Mouse (Mus musculus) kidney, embryonic 16.5 days (tissue): ENCODE data around the gene Cnot4. TPM values are rescaled to one million over a fixed set of nuclear protein-coding genes. Genes with fewer than 3 reads are reported as not detected.

Experiments
- ATAC-seq: fragments of 200-750 bp; cut with Nextera tagmentation; 2 replicates; pipeline ENCODE4 v1.8.0; 2017; ENCODE audit warnings: moderate TSS enrichment; ENCODE audit not compliant: low FRiP score, low TSS enrichment
- H3K27ac ChIP-seq: fragments of 300-500 bp; sonication (generic); 2 replicates; pipeline ENCODE4 v1.5.1; 2014; ENCODE audit warnings: low read length
- H3K27me3 ChIP-seq: fragments of 300-500 bp; sonication (generic); 2 replicates; pipeline ENCODE4 v1.6.1; 2014; ENCODE audit warnings: low read length, control low read depth, mixed read lengths; ENCODE audit not compliant: insufficient read depth
- H3K36me3 ChIP-seq: fragments of 300-500 bp; sonication (generic); 2 replicates; pipeline ENCODE4 v1.6.1; 2014; ENCODE audit warnings: low read length, control low read depth, mixed read lengths; ENCODE audit not compliant: insufficient read depth
- H3K4me1 ChIP-seq: fragments of 300-500 bp; sonication (generic); 2 replicates; pipeline ENCODE4 v1.6.1; 2014; ENCODE audit warnings: low read length, control low read depth, mixed read lengths; ENCODE audit not compliant: insufficient read depth
- H3K4me2 ChIP-seq: fragments of 300-500 bp; sonication (generic); replicated peaks from 2 replicates; pipeline ENCODE4 v1.6.1; 2014; ENCODE audit warnings: low read depth, low read length
- H3K4me3 ChIP-seq: fragments of 300-500 bp; sonication (generic); 2 replicates; pipeline ENCODE4 v1.5.1; 2014; ENCODE audit warnings: mild to moderate bottlenecking, low read length
- H3K9ac ChIP-seq: fragments of 300-500 bp; sonication (generic); replicated peaks from 2 replicates; pipeline ENCODE4 v1.6.1; 2014; ENCODE audit warnings: low read length
- H3K9me3 ChIP-seq: fragments of 300-500 bp; sonication (generic); 2 replicates; pipeline ENCODE4 v1.6.1; 2016; ENCODE audit warnings: low read length, control low read depth
- WGBS: fragments of 180-500 bp; shearing (Covaris S2); extraction: QIAGEN DNeasy Blood & Tissue Kit; methylation state at CpG from one replicate; pipeline ENCODE4 v1.1.7; 2014; 5-methylcytosine and 5-hydroxymethylcytosine counted together
- polyA plus RNA-seq: library from polyadenylated mRNA; unstranded; fragments of >200 nt; fragmentation: Nextera tagmentation; extraction: Ambion mirVana; gene quantifications from 2 replicates; pipeline ENCODE4 v1.2.1, GENCODE M21; 2015

Gene Cnot4
- polyA plus RNA-seq, 1 experiment from 2014 or later: 23.1 TPM

DNA sequence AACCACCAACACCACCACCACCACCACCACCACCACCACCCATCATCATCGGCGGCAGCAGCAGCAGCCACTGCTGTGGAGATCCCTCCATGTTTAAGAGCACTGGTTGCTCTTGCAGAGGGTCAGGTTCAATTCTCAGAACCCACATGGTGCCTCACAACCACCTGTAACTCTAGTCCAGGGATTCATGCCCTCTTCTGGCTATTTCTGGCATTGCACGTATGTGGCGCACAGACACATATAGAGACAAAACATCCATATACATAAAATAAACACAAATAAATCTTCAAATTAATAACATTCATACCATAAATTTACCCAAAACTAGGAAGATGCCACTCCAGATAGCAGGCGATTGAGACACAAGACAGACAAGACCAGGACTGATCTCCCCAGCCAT, 122.8 kb downstream of the Cnot4 start:
- 96% methylated on average over 5 of the region's 5 CpGs for WGBS
- H3K27me3 ChIP-seq: no peaks in the 10 kb centered on the region
- no peak overlapping the region for H3K9ac ChIP-seq
- no peaks in the 10 kb centered on the region for H3K36me3 ChIP-seq
- no peak overlapping the region for H3K4me3 ChIP-seq
- no peaks in the 10 kb centered on the region for H3K9me3 ChIP-seq
- no peak overlapping the region for H3K4me2 ChIP-seq
- no peak for ATAC-seq
- no peaks in the 10 kb centered on the region for H3K4me1 ChIP-seq
- H3K27ac ChIP-seq: no peak overlapping the region

GRCm38 (mm10) chr6:35002261-35002669, 131.3 kb downstream of the Cnot4 start:
- Histone ChIP-seq H3K36me3 (no peaks in the 10 kb centered on the region), H3K9me3 (no peaks in the 10 kb centered on the region), H3K27me3 (no peaks in the 10 kb centered on the region), H3K4me3 (no peak overlapping the region), H3K4me2 (no peak overlapping the region), H3K27ac (no peak overlapping the region), H3K4me1 (peaks cover 4% of the 10 kb centered on the region; the same call in 1 of the 2 replicates), H3K9ac (no peak overlapping the region)
- ATAC-seq: no peak
- WGBS: 79% methylated on average over 18 of the region's 18 CpGs

DNA sequence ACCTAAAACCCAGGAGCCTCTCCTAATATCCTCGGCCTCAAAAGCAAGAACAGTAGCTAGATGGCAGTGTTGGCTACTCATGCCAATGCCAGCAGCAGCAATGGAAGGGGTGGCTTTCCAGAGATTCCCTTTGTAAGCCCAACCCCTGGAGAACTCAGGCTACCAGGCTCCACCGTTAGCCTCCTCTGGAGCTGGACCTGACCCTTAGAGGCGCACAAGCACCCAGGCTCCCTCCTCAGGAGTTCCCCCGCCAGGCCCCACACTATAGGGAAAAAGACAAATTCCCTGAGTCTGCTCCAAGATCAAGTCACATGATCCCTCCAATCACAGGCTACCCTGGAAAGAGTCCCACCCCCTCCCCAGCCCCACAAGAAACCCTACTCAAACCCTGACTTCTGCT, 134.4 kb downstream of the Cnot4 start:
- ATAC-seq: peak; percentile 39; the same call in 1 of the 2 replicates

DNA sequence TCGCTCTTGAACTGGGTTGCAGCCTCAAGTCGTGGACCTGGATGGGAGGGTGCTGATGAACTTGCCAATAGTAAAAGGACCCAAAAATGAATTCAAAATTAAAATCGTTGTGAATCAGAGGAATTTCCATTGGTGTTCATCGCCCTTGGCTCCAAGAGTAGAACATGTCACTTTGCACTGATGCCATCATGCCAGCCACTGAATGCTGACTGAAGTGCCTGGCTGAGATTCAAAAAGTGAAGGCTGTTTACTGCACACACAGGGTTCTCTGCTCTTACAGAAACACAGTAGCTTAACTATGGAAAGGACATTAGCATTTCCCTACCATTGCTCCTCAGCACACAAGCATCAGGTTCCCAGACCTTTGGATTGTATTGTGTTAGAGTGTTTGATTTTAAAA, 137.0 kb downstream of the Cnot4 start:
- no peak overlapping the region for H3K27ac ChIP-seq
- 61% methylated on average over 4 of the region's 4 CpGs for WGBS
- H3K9ac ChIP-seq: no peak overlapping the region
- no peaks in the 10 kb centered on the region for H3K9me3 ChIP-seq
- H3K4me1 ChIP-seq: peaks cover 10% of the 10 kb centered on the region
- no peak overlapping the region for H3K4me3 ChIP-seq
- no peak for ATAC-seq
- H3K36me3 ChIP-seq: no peaks in the 10 kb centered on the region
- H3K27me3 ChIP-seq: no peaks in the 10 kb centered on the region
- H3K4me2 ChIP-seq: no peak overlapping the region

More for the DNA sequence above, 134.4 kb downstream of the Cnot4 start:
- Histone ChIP-seq H3K4me2 (peak overlapping the region; percentile 30), H3K36me3 (no peaks in the 10 kb centered on the region), H3K27ac (no peak overlapping the region), H3K4me1 (peaks cover 10% of the 10 kb centered on the region), H3K9me3 (no peaks in the 10 kb centered on the region), H3K27me3 (no peaks in the 10 kb centered on the region), H3K4me3 (no peak overlapping the region), H3K9ac (no peak overlapping the region)
- WGBS: 7% methylated on average over 4 of the region's 4 CpGs

GRCm38 (mm10) chr6:34995265-34995681, 138.3 kb downstream of the Cnot4 start:
- no peaks in the 10 kb centered on the region for H3K36me3 ChIP-seq
- H3K4me3 ChIP-seq: peak overlapping the region; percentile 40
- peaks cover 10% of the 10 kb centered on the region for H3K4me1 ChIP-seq
- H3K27me3 ChIP-seq: no peaks in the 10 kb centered on the region
- WGBS: 5% methylated on average over 13 of the region's 13 CpGs
- no peak overlapping the region for H3K9ac ChIP-seq
- peak; percentile 73 for ATAC-seq
- peak overlapping the region; percentile 65 for H3K4me2 ChIP-seq
- no peaks in the 10 kb centered on the region for H3K9me3 ChIP-seq
- H3K27ac ChIP-seq: no peak overlapping the region

DNA sequence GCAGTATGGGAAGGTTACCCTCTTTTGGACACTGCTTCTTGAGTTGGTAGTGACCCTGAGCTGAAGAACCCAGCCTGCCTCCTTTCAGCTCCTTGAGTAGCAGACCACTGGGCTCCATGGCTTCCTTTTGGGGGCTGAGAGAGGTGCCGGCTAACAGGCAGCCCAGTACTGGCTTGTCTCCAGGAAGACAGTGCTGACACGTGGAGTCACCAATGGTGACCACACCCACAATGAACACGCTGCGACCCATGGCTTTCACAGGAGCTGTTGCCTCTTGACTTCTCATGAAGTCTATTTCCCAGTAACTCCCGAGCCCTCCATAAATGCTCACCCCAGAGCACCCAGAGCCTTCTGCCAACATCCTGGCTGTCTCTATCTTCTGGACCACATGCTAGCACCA, 138.8 kb downstream of the Cnot4 start:
- 68% methylated on average over 5 of the region's 5 CpGs for WGBS
- Histone ChIP-seq H3K9me3 (no peaks in the 10 kb centered on the region), H3K27me3 (no peaks in the 10 kb centered on the region), H3K4me2 (peak overlapping the region; percentile 65), H3K36me3 (no peaks in the 10 kb centered on the region), H3K9ac (no peak overlapping the region), H3K4me3 (peak overlapping the region; percentile 40), H3K4me1 (peaks cover 10% of the 10 kb centered on the region), H3K27ac (no peak overlapping the region)
- no peak for ATAC-seq

GRCm38 (mm10) chr6:34989263-34989662, 144.3 kb downstream of the Cnot4 start:
- Histone ChIP-seq H3K36me3 (no peaks in the 10 kb centered on the region), H3K9me3 (no peaks in the 10 kb centered on the region), H3K4me2 (no peak overlapping the region), H3K4me1 (peaks cover 17% of the 10 kb centered on the region), H3K4me3 (no peak overlapping the region), H3K9ac (no peak overlapping the region), H3K27ac (no peak overlapping the region), H3K27me3 (no peaks in the 10 kb centered on the region)
- WGBS: 52% methylated on average over 6 of the region's 6 CpGs
- ATAC-seq: no peak

DNA sequence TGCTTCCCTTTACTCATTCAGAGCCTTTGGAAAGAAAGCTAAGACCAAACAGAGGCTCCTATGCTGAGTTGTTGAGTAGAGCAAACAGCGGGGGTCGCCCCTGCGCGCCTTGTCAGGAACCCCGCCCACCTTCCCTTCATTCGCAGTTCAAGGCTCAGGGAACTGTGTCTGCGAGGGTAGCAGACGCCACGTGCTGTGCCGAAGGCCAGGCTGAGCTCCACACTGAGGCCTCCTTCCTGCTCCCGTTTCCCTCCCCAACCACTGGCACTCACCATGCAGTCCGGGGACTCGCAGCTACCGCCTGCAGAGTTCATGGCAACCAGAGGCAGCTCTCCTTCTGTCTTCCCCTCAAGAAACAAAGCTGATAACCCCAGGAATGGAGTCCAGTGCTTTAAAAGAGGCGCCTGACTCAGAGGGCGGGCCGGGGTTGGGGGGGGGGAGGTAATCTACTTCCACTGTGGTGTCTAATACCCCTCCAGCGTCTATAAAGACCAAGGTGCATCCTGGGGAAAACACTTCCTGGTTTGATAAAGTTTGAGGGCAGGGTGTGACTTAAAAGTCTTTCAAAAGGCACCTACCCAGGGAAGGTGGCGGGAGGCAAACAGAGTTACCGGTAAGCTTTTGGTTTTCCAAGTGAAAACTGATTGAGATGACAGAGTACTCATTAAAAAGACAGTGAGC, 145.3 kb downstream of the Cnot4 start, which contains the start of gene Slc23a4:
Slc23a4 (minus strand) TSS at position 324 of the 681 bp plus-strand sequence.
- Histone ChIP-seq H3K4me3 (no peak within 1 kb of the TSS), H3K36me3 (no peaks in the 10 kb centered on the region), H3K27me3 (no peaks in the 10 kb centered on the region), H3K9ac (peak within 1 kb of the TSS; percentile 28), H3K4me2 (peak within 1 kb of the TSS; percentile 33), H3K27ac (no peak within 1 kb of the TSS), H3K9me3 (no peaks in the 10 kb centered on the region), H3K4me1 (peaks cover 17% of the 10 kb centered on the region)
- WGBS: 12% methylated on average over 20 of the region's 20 CpGs
- ATAC-seq: peak; percentile 68; the same call in 1 of the 2 replicates

DNA sequence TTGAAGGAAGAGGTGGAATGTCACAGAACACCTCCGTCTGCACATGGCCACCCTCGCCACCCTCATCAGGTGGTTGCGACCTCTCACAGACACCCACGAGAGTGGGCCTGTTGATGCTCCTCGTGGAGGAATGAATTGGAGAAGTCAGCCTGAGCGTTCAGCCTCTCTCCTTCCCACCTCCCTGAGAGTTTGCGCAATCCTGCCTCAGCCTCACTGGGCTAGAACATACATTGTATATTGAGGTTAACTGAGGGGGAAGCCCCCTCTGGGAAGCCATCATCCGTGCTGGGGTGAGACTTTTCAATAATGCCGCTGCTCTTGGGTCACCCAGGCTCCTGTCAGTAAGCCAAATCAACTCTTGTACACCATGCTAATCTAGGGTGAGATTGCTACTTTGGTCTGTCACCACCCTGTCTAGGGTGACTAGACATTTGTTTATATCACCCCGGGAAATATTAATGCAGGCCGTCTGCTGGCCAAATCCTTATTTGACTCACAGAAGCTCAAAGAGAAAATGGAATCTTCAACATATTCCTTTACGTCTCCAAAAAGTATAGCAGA, 146.4 kb downstream of the Cnot4 start:
- Histone ChIP-seq H3K9me3 (no peaks in the 10 kb centered on the region), H3K36me3 (no peaks in the 10 kb centered on the region), H3K27ac (no peak overlapping the region), H3K9ac (no peak overlapping the region), H3K4me1 (peaks cover 17% of the 10 kb centered on the region), H3K27me3 (no peaks in the 10 kb centered on the region), H3K4me3 (no peak overlapping the region), H3K4me2 (no peak overlapping the region)
- 90% methylated on average over 12 of the region's 12 CpGs for WGBS
- no peak for ATAC-seq

DNA sequence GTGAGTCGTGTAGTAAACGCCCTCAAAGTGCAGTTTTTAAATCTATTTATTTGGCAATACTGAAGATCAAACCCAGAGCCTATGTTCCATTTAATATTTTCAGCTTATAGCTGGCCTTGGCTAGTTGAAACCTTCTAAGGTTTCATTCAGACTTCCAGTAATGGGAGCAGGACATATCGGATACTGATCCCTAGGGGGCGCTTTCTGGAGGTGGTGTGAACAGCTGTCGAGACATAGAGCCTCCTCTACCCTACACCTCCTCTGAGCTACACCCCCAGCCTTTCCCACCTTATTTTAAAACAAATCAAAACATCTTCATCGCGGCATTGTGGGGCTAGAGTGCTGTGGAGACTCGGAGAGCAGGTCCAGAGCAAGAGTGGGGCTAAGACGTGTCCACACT, 152.9 kb downstream of the Cnot4 start:
- Histone ChIP-seq H3K4me2 (no peak overlapping the region), H3K4me1 (no peaks in the 10 kb centered on the region), H3K27me3 (no peaks in the 10 kb centered on the region), H3K4me3 (no peak overlapping the region), H3K9me3 (no peaks in the 10 kb centered on the region), H3K27ac (no peak overlapping the region), H3K9ac (no peak overlapping the region), H3K36me3 (no peaks in the 10 kb centered on the region)
- ATAC-seq: no peak
- 61% methylated on average over 9 of the region's 9 CpGs for WGBS
